Mouse (Mus musculus) CH12.LX (cell line): ENCODE results near the gene Cops4. TPM values are rescaled to one million over a fixed set of nuclear protein-coding genes. Genes with fewer than 3 reads are reported as not detected.

Experiments
- DNase-seq: peaks from one replicate; pipeline ENCODE4 v3.0.0-alpha.2; 2013; ENCODE audit errors: extremely low read depth
- H3K27ac ChIP-seq: 2 replicates; pipeline ENCODE4 v1.5.1; 2012; ENCODE audit warnings: low read depth, mild to moderate bottlenecking, control low read depth, moderate library complexity; ENCODE audit not compliant: insufficient read depth
- H3K27me3 ChIP-seq: replicated peaks from 2 replicates; pipeline ENCODE3; 2012; ENCODE audit warnings: inconsistent platforms
- H3K36me3 ChIP-seq, 2 experiments: replicated peaks in 1 of 2; 2 replicates each; pipeline versions ENCODE3 to v1.6.1; 2012; ENCODE audit warnings: inconsistent platforms in 1 of 2, low read length in 1 of 2, mild to moderate bottlenecking in 1 of 2, mixed read lengths in 1 of 2, moderate library complexity in 1 of 2; ENCODE audit not compliant: control insufficient read depth in 1 of 2, insufficient read depth in 1 of 2
- H3K4me1 ChIP-seq, 2 experiments: 2 replicates each; pipeline ENCODE4 v1.6.1; 2012; ENCODE audit warnings: inconsistent platforms in 1 of 2, moderate library complexity in 1 of 2; ENCODE audit not compliant: insufficient read depth in 2 of 2, control insufficient read depth in 1 of 2
- H3K4me2 ChIP-seq: 2 replicates; pipeline ENCODE4 v1.6.1; 2012; ENCODE audit warnings: low read depth, mild to moderate bottlenecking, control low read depth; ENCODE audit not compliant: poor library complexity, insufficient read depth, severe bottlenecking
- H3K4me3 ChIP-seq, 3 experiments: fragments of 150-350 bp in 1 of 3; sonication (generic) in 1 of 3; replicated peaks in 1 of 3; 2 replicates each; pipeline versions ENCODE3 to v1.5.1; 2011 to 2012; ENCODE audit warnings: low read depth in 2 of 3, low read length in 2 of 3, mild to moderate bottlenecking in 2 of 3, moderate library complexity in 2 of 3, control low read depth in 1 of 3, improper control_type of control experiment in 1 of 3, inconsistent platforms in 1 of 3, mixed read lengths in 1 of 3; ENCODE audit not compliant: poor library complexity in 1 of 3
- H3K79me2 ChIP-seq: replicated peaks from 2 replicates; pipeline ENCODE4 v1.6.1; 2012; ENCODE audit warnings: mild to moderate bottlenecking, moderate library complexity; ENCODE audit not compliant: control insufficient read depth, poor library complexity, insufficient read depth, severe bottlenecking; ENCODE audit errors: extremely low read depth
- H3K9ac ChIP-seq: 2 replicates; pipeline ENCODE4 v1.6.1; 2012; ENCODE audit warnings: low read depth, mild to moderate bottlenecking, control low read depth, moderate library complexity; ENCODE audit not compliant: insufficient read depth
- H3K9me3 ChIP-seq: replicated peaks from 2 replicates; pipeline ENCODE3; 2012; ENCODE audit warnings: low read length, inconsistent platforms, mixed read lengths
- BHLHE40 ChIP-seq: IDR thresholded peaks from 2 replicates; pipeline ENCODE4 v1.6.1; 2011; ENCODE audit warnings: mild to moderate bottlenecking, low read depth, low read length, improper control_type of control experiment
- CTCF ChIP-seq, 2 experiments: IDR thresholded peaks in 1 of 2; conservative IDR thresholded peaks in 1 of 2; 2 replicates each; pipeline ENCODE4 v1.5.1; 2011 to 2012; ENCODE audit warnings: low read depth in 2 of 2, low read length in 2 of 2, improper control_type of control experiment in 1 of 2, inconsistent platforms in 1 of 2, mild to moderate bottlenecking in 1 of 2, moderate library complexity in 1 of 2
- E2F4 ChIP-seq: IDR thresholded peaks from 2 replicates; pipeline ENCODE4 v1.6.1; 2011; ENCODE audit warnings: low read depth, low read length, improper control_type of control experiment; ENCODE audit not compliant: insufficient replicate concordance
- ELF1 ChIP-seq: IDR thresholded peaks from 2 replicates; pipeline ENCODE4 v1.6.1; 2014; ENCODE audit warnings: low read depth, mild to moderate bottlenecking, inconsistent platforms, low read length, improper control_type of control experiment
- EP300 ChIP-seq: IDR thresholded peaks from 2 replicates; pipeline ENCODE4 v1.6.1; 2011; ENCODE audit warnings: low read length, improper control_type of control experiment
- GABPA ChIP-seq: IDR thresholded peaks from 2 replicates; pipeline ENCODE4 v1.6.1; 2012; ENCODE audit warnings: low read depth, low read length, improper control_type of control experiment, inconsistent platforms; ENCODE audit not compliant: insufficient replicate concordance
- HCFC1 ChIP-seq: IDR thresholded peaks from 2 replicates; pipeline ENCODE4 v1.6.1; 2012; ENCODE audit warnings: low read depth, mild to moderate bottlenecking, inconsistent platforms, low read length, improper control_type of control experiment
- JUN ChIP-seq: IDR thresholded peaks from 2 replicates; pipeline ENCODE4 v1.6.1; 2011; ENCODE audit warnings: low read depth, mild to moderate bottlenecking, low read length, improper control_type of control experiment, moderate library complexity; ENCODE audit not compliant: insufficient read depth
- JUND ChIP-seq: conservative IDR thresholded peaks from 2 replicates; pipeline ENCODE4 v1.6.1; 2011; ENCODE audit warnings: low read depth, low read length, improper control_type of control experiment
- MAFK ChIP-seq: IDR thresholded peaks from 2 replicates; pipeline ENCODE4 v1.6.1; 2011; ENCODE audit warnings: low read length, improper control_type of control experiment; ENCODE audit not compliant: insufficient replicate concordance
- MAX ChIP-seq: IDR thresholded peaks from 2 replicates; pipeline ENCODE4 v1.6.1; 2011; ENCODE audit warnings: low read length, improper control_type of control experiment
- MAZ ChIP-seq: IDR thresholded peaks from 2 replicates; pipeline ENCODE4 v1.6.1; 2012; ENCODE audit warnings: low read depth, mild to moderate bottlenecking, inconsistent platforms, low read length, improper control_type of control experiment, moderate library complexity
- MEF2A ChIP-seq: IDR thresholded peaks from 2 replicates; pipeline ENCODE4 v1.6.1; 2014; ENCODE audit warnings: low read depth, mild to moderate bottlenecking, inconsistent platforms, low read length, improper control_type of control experiment, borderline replicate concordance
- MXI1 ChIP-seq: IDR thresholded peaks from 2 replicates; pipeline ENCODE4 v1.6.1; 2011; ENCODE audit warnings: mild to moderate bottlenecking, low read depth, low read length, improper control_type of control experiment
- MYC ChIP-seq: IDR thresholded peaks from 2 replicates; pipeline ENCODE4 v1.6.1; 2011; ENCODE audit warnings: low read depth, mild to moderate bottlenecking, improper control_type of control experiment, low read length
- NELFE ChIP-seq: IDR thresholded peaks from 2 replicates; pipeline ENCODE4 v1.6.1; 2011; ENCODE audit warnings: low read depth, low read length, improper control_type of control experiment
- NRF1 ChIP-seq: IDR thresholded peaks from 2 replicates; pipeline ENCODE4 v1.6.1; 2014; ENCODE audit warnings: low read depth, mild to moderate bottlenecking, inconsistent platforms, low read length, improper control_type of control experiment, moderate library complexity
- PAX5 ChIP-seq: IDR thresholded peaks from 2 replicates; pipeline ENCODE4 v1.6.1; 2012; ENCODE audit warnings: low read length, inconsistent platforms, mixed read lengths
- POLR2A ChIP-seq: IDR thresholded peaks from 2 replicates; pipeline ENCODE4 v1.6.1; 2011; ENCODE audit warnings: low read depth, mild to moderate bottlenecking, improper control_type of control experiment, low read length
- RAD21 ChIP-seq: IDR thresholded peaks from 2 replicates; pipeline ENCODE4 v1.6.1; 2011; ENCODE audit warnings: low read depth, mild to moderate bottlenecking, low read length, improper control_type of control experiment, moderate library complexity
- SIN3A ChIP-seq: IDR thresholded peaks from 2 replicates; pipeline ENCODE4 v1.6.1; 2012; ENCODE audit warnings: low read length, improper control_type of control experiment, inconsistent platforms
- SMC3 ChIP-seq: IDR thresholded peaks from 2 replicates; pipeline ENCODE4 v1.6.1; 2011; ENCODE audit warnings: low read depth, low read length, improper control_type of control experiment
- TBP ChIP-seq: conservative IDR thresholded peaks from 2 replicates; pipeline ENCODE4 v1.6.1; 2011; ENCODE audit warnings: low read depth, low read length, improper control_type of control experiment
- TCF12 ChIP-seq: IDR thresholded peaks from 2 replicates; pipeline ENCODE4 v1.6.1; 2014; ENCODE audit warnings: low read depth, mild to moderate bottlenecking, inconsistent platforms, low read length, improper control_type of control experiment
- UBTF ChIP-seq: IDR thresholded peaks from 2 replicates; pipeline ENCODE4 v1.6.1; 2012; ENCODE audit warnings: low read depth, mild to moderate bottlenecking, inconsistent platforms, low read length, improper control_type of control experiment, moderate library complexity
- ZKSCAN1 ChIP-seq: IDR thresholded peaks from 2 replicates; pipeline ENCODE4 v1.6.1; 2012; ENCODE audit warnings: low read depth, inconsistent platforms, low read length, improper control_type of control experiment, borderline replicate concordance
- dilution Hi-C: fragments of 300-500 bp; cut with MboI; formaldehyde crosslinking; loops from 2 replicates; pipeline ENCODE4 v1.14.3; 2020; ENCODE audit warnings: low sequenced_read_pairs; ENCODE audit not compliant: extremely low pct_unique_long_range_greater_than_20kb, extremely low pct_ligation_motif_present
- in situ Hi-C: fragments of 300-500 bp; cut with MboI; formaldehyde crosslinking; loops from 3 replicates; pipeline ENCODE4 v1.14.3; 2019; ENCODE audit warnings: low sequenced_read_pairs, low pct_ligation_motif_present, low pct_unique_long_range_greater_than_20kb, mixed read lengths
- polyA plus RNA-seq: library from polyadenylated mRNA; unstranded; fragments of >175 nt; gene quantifications from 2 replicates; pipeline ENCODE4 v1.2.1, GENCODE M21; 2012; ENCODE audit warnings: low read depth; ENCODE audit not compliant: insufficient read length
- total RNA-seq, 2 experiments: library from RNA; depleted of rRNA; stranded (reverse); fragments of 300-350 nt in 1 of 2; fragments of >200 nt in 1 of 2; gene quantifications; 2 replicates each; pipeline ENCODE4 v1.2.3; 2012 to 2014

Gene Cops4
- total and polyA plus RNA-seq, 3 experiments: 122 to 264 (median 133) TPM

DNA sequence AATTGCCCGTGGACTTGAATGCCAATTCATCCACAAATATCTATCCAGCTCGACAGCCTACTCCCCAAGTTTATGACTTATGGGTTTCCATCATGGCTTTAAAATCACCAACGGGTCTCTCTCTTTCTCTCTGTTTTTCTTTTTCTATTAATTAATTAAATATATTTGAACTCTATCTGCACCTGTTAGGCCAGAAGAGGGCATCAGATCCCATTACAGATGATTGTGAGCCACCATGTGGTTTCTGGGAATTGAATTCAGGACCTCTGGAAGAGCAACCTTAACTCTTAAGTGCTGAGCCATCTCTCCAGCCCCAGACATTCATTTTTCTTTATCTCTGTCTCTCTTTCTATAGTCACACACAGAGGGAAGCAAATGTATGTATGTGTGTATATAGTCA is 40.7 kb downstream of the Cops4 start:
- no peak overlapping the region for H3K9ac ChIP-seq
- peaks cover 5% of the 10 kb centered on the region for H3K9me3 ChIP-seq
- dilution Hi-C loops: no loop called here
- no peaks in the 10 kb centered on the region for H3K27me3 ChIP-seq
- no peak overlapping the region for H3K4me2 ChIP-seq
- TF ChIP-seq RAD21 (peak; percentile 26), MXI1 (no peak), HCFC1 (no peak), MAZ (no peak), POLR2A (no peak), SIN3A (no peak), MYC (peak; percentile 72; the same call in 1 of the 2 replicates), TBP (no peak), MAX (no peak), EP300 (no peak), NELFE (no peak), UBTF (no peak), NRF1 (no peak), E2F4 (no peak), MEF2A (no peak), SMC3 (peak; percentile 31), TCF12 (no peak), PAX5 (no peak), JUND (no peak), JUN (no peak), CTCF (conservative IDR thresholded peaks at IDR 0.05 in 1 of 2, IDR thresholded peaks at IDR 0.05 in 1 of 2; ENCODE audit: low read depth in 2 of 2, low read length in 2 of 2) (peak in 1 of 2 experiments; percentile 43; a peak in 2 of 4 replicates)
- TF ChIP-seq, all 38 proteins: peak for 4
- Histone ChIP-seq H3K36me3 (peaks cover 17 to 65% of the 10 kb centered on the region in 2 experiments), H3K4me3 (no peak overlapping the region), H3K79me2 (no peaks in the 10 kb centered on the region), H3K4me1 (peaks cover 0 to 13% of the 10 kb centered on the region in 2 experiments; a peak in 2 of 4 replicates), H3K27ac (no peak overlapping the region)
- in situ Hi-C loops: loop anchor here (25.0 kb wide), 1 partner anchor 229 kb away; the partner anchor contains the start of genes Helq and Mrps18c
- DNase-seq: no peak

DNA sequence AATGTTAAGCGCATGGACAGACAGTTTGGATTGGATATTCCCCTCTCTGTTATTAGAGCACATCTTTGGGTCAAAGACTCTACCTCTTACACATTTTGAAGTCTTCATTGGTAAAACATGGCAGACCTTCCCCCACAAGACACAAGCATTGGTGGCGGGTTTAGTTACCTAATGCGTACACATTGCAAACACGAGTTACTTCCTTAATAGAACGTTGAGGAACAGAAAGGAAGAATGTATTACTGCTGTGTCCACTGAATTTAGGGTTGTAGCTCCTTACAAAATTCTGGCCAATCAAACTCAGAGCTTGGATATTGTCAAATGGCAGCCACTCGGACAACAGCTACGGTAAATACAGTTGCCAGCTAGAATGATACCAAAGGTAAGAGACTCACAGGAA is 41.2 kb downstream of the Cops4 start:
- H3K27ac ChIP-seq: no peak overlapping the region
- H3K27me3 ChIP-seq: no peaks in the 10 kb centered on the region
- H3K36me3 ChIP-seq: peaks cover 17 to 66% of the 10 kb centered on the region in 2 experiments
- H3K4me1 ChIP-seq: peaks cover 0 to 18% of the 10 kb centered on the region in 2 experiments; a peak in 2 of 4 replicates
- H3K4me2 ChIP-seq: no peak overlapping the region
- no peak for DNase-seq
- H3K9me3 ChIP-seq: peaks cover 5% of the 10 kb centered on the region
- in situ Hi-C loops: loop anchor here (25.0 kb wide), 1 partner anchor 228 kb away; the partner anchor contains the start of genes Helq and Mrps18c
- no peak overlapping the region for H3K9ac ChIP-seq
- TF ChIP-seq ZKSCAN1 (no peak), MAFK (no peak), MAZ (no peak), SIN3A (no peak), BHLHE40 (no peak), GABPA (no peak), SMC3 (no peak), NRF1 (no peak), ELF1 (no peak)
- TF ChIP-seq, all 38 proteins: peak for 0
- dilution Hi-C loops: no loop called here
- no peaks in the 10 kb centered on the region for H3K79me2 ChIP-seq
- no peak overlapping the region for H3K4me3 ChIP-seq
